ENCODE assay signal across 8 mouse cellular contexts in the genomic region with DNA sequence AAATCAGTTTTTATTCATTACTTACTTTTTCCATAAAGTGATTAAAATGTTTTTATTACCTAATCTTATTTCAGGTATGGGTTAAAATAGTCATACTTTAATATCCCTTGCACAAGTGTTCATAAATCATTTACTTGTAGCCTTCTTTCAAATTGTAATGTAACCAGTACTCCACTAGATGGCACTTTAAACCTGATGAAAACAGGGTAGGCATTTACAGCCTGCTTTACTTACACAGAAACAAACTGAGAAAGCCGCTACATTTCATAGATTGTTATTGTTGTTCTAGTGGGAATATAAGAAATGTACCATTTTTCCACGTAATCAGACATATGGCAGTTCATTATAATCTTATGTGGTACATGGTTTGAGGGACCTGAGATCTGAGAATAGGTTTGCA. TPM values are rescaled to one million over a fixed set of nuclear protein-coding genes. Genes with fewer than 3 reads are reported as not detected.
DNase-seq lines count a peak whose midpoint lies in the region; ATAC-seq and TF ChIP-seq lines count a peak whose summit lies in the region.

No protein-coding gene starts in this region.

- H3K4me1 ChIP-seq in lung, postnatal 0 days (ENCODE audit: insufficient read depth, low read depth, low read length) = no peaks in the 10 kb centered on the region
- peaks cover 25% of the 10 kb centered on the region for H3K4me1 ChIP-seq in neural tube, embryonic 13.5 days (replicated peaks)

- no peak for TF ChIP-seq EP300 in lung, postnatal 0 days (IDR thresholded peaks at IDR 0.05)

- H3K9me3 ChIP-seq in lung, postnatal 0 days (ENCODE audit: low read length) = no peaks in the 10 kb centered on the region
- H3K9me3 ChIP-seq in neural tube, embryonic 13.5 days = no peaks in the 10 kb centered on the region

- no peaks in the 10 kb centered on the region for H3K27me3 ChIP-seq in lung, postnatal 0 days (replicated peaks; ENCODE audit: insufficient read depth, low read length)
- no peaks in the 10 kb centered on the region for H3K27me3 ChIP-seq in neural tube, embryonic 13.5 days

- ATAC-seq in lung, postnatal 0 days = peak; percentile 53; the same call in 1 of the 2 replicates
- peak; percentile 88 to 89 for ATAC-seq in hematopoietic stem cell, adult 5-6 weeks (replicated peaks in 1 of 2; ENCODE audit: insufficient read depth in 1 of 2, low FRiP score in 2 of 2, low TSS enrichment in 1 of 2, low read depth in 1 of 2, poor library complexity in 2 of 2, severe bottlenecking in 2 of 2)
- 0 out of 2 replicates have a peak, but pooled peaks have one; percentile 9 for ATAC-seq in neural tube, embryonic 13.5 days (ENCODE audit: low read depth)

- H3K27ac ChIP-seq in lung, postnatal 0 days (ENCODE audit: low read length) = no peak overlapping the region
- H3K27ac ChIP-seq in neural tube, embryonic 13.5 days (replicated peaks) = no peak overlapping the region

- H3K36me3 ChIP-seq in lung, postnatal 0 days (ENCODE audit: insufficient read depth, low read length) = no peaks in the 10 kb centered on the region
- 0 out of 2 replicates have a peak, but pooled peaks cover 4% of the 10 kb centered on the region for H3K36me3 ChIP-seq in neural tube, embryonic 13.5 days

- 10% methylated on average over 2 of the region's 2 CpGs for WGBS in lung, postnatal 0 days
- 22% methylated on average over 2 of the region's 2 CpGs for WGBS in neural tube, embryonic 13.5 days

- H3K4me2 ChIP-seq in lung, postnatal 0 days (replicated peaks; ENCODE audit: low read depth, low read length) = no peak overlapping the region
- no peak overlapping the region for H3K4me2 ChIP-seq in neural tube, embryonic 13.5 days

- no peak overlapping the region for H3K9ac ChIP-seq in lung, postnatal 0 days (replicated peaks; ENCODE audit: low read depth)
- no peak overlapping the region for H3K9ac ChIP-seq in neural tube, embryonic 13.5 days

- peak; percentile 71 for TF ChIP-seq CTCF in lung, postnatal 0 days (IDR thresholded peaks at IDR 0.05)

- peak; percentile 83 for DNase-seq in cerebellum, adult 9-10 months
- no peak for DNase-seq in cerebellum, postnatal 4 days (ENCODE audit: low spot score in 2 of 2)
- DNase-seq in lung, postnatal 0 days (ENCODE audit: low spot score) = peak; percentile 84
- DNase-seq in lung, adult 18-20 months = no peak
- DNase-seq in adrenal gland, postnatal 14 days = no peak
- DNase-seq in urinary bladder, adult 2 months (ENCODE audit: low spot score) = no peak

- H3K4me3 ChIP-seq in lung, postnatal 0 days (ENCODE audit: low read depth, low read length) = no peak overlapping the region
- no peak overlapping the region for H3K4me3 ChIP-seq in neural tube, embryonic 13.5 days

RNA-seq across cellular contexts. Expression of a gene that starts 11.6 kb away (rescaled TPM):
- 17.6 and 18.2 TPM in 2 replicates for polyA plus RNA-seq in lung, postnatal 0 days (2015; fragmentation: Nextera tagmentation; extraction: Ambion mirVana)
- total RNA-seq in hematopoietic stem cell, adult 5-6 weeks (2017) = 35.6 and 48.2 TPM in 2 replicates
- 46.5 and 48.7 TPM in 2 replicates for polyA plus RNA-seq in neural tube, embryonic 13.5 days (2015; fragmentation: Nextera tagmentation; extraction: Ambion mirVana)
- 19.6 and 20.3 TPM in 2 replicates for total RNA-seq in adrenal gland, postnatal 14 days (2021)
- 12.0 and 13.7 TPM in 2 replicates for polyA plus RNA-seq in urinary bladder, adult 2 months (2012; rRNA removed)

RNA-seq across cellular contexts. Expression of a gene that starts 11.7 kb away (rescaled TPM):
- 0.11 and 0.20 TPM in 2 replicates for polyA plus RNA-seq in lung, postnatal 0 days (2015; fragmentation: Nextera tagmentation; extraction: Ambion mirVana)
- not detected in 2 replicates for total RNA-seq in hematopoietic stem cell, adult 5-6 weeks (2017)
- polyA plus RNA-seq in neural tube, embryonic 13.5 days (2015; fragmentation: Nextera tagmentation; extraction: Ambion mirVana) = 0.40 and 0.79 TPM in 2 replicates
- 0.30 TPM in 1 of 2 replicates, not detected in the other for total RNA-seq in adrenal gland, postnatal 14 days (2021)
- 1.1 and 2.0 TPM in 2 replicates for polyA plus RNA-seq in urinary bladder, adult 2 months (2012; rRNA removed)

Comparison
In these comparisons a context has a peak if more than half of its experiments do, and no peak if none do; other contexts are left out.
1. DNase-seq: peak in cerebellum, adult 9-10 months (single experiment) and lung, postnatal 0 days (single experiment); none in cerebellum, postnatal 4 days (0 of 2), lung, adult 18-20 months (0 of 2), adrenal gland, postnatal 14 days (single experiment) and urinary bladder, adult 2 months (single experiment).
2. ATAC-seq: peak in every context shown above with its lines; median percentile 88 in hematopoietic stem cell, adult 5-6 weeks; 53 in lung, postnatal 0 days; 9 in neural tube, embryonic 13.5 days.